Mouse (Mus musculus) forebrain, embryonic 12.5 days (tissue): ENCODE results near the gene Daxx. TPM values are rescaled to one million over a fixed set of nuclear protein-coding genes. Genes with fewer than 3 reads are reported as not detected.
"Not testable (repeated sequence)": the region's sequence is repeated elsewhere in the genome, so short reads cannot be mapped to it uniquely, and the experiment has no call there.

Experiments
- ATAC-seq: fragments of 200-750 bp; cut with Nextera tagmentation; 2 replicates; pipeline ENCODE4 v1.8.0; 2017; ENCODE audit warnings: moderate TSS enrichment; ENCODE audit not compliant: low FRiP score
- H3K27ac ChIP-seq: fragments of 300-500 bp; sonication (generic); 2 replicates; pipeline ENCODE4 v1.5.1; 2016; ENCODE audit warnings: mild to moderate bottlenecking
- H3K27me3 ChIP-seq: fragments of 300-500 bp; sonication (generic); 2 replicates; pipeline ENCODE4 v1.6.1; 2016; ENCODE audit warnings: mild to moderate bottlenecking
- H3K36me3 ChIP-seq: fragments of 300-500 bp; sonication (generic); replicated peaks from 2 replicates; pipeline ENCODE4 v1.6.1; 2016; ENCODE audit warnings: mild to moderate bottlenecking
- H3K4me1 ChIP-seq: fragments of 300-500 bp; sonication (generic); 2 replicates; pipeline ENCODE4 v1.6.1; 2016
- H3K4me2 ChIP-seq: fragments of 300-500 bp; sonication (generic); 2 replicates; pipeline ENCODE4 v1.6.1; 2016; ENCODE audit warnings: mild to moderate bottlenecking, moderate library complexity
- H3K4me3 ChIP-seq: fragments of 300-500 bp; sonication (generic); replicated peaks from 2 replicates; pipeline ENCODE4 v1.5.1; 2016; ENCODE audit warnings: mild to moderate bottlenecking
- H3K9ac ChIP-seq: fragments of 300-500 bp; sonication (generic); 2 replicates; pipeline ENCODE4 v1.6.1; 2016; ENCODE audit warnings: mild to moderate bottlenecking
- H3K9me3 ChIP-seq: fragments of 300-500 bp; sonication (generic); 2 replicates; pipeline ENCODE4 v1.6.1; 2016
- WGBS: fragments of 180-500 bp; shearing (Covaris S2); methylation state at CpG from one replicate; pipeline ENCODE4 v1.1.7; 2016; 5-methylcytosine and 5-hydroxymethylcytosine counted together
- polyA plus RNA-seq: library from polyadenylated mRNA; unstranded; fragments of >200 nt; fragmentation: Nextera tagmentation; extraction: Ambion mirVana; gene quantifications from 2 replicates; pipeline ENCODE4 v1.2.1, GENCODE M21; 2016

Gene Daxx
- polyA plus RNA-seq, 1 experiment from 2014 or later, result 68.2 TPM

- WGBS, result 3% methylated on average over 26 of the region's 26 CpGs
- no peaks in the 10 kb centered on the region for H3K27me3 ChIP-seq
- H3K27ac ChIP-seq, result no peak overlapping the region
- H3K4me1 ChIP-seq, result peaks cover 23% of the 10 kb centered on the region
- H3K4me2 ChIP-seq, result peak overlapping the region; percentile 99
- H3K36me3 ChIP-seq, result peaks cover 54% of the 10 kb centered on the region
- peak overlapping the region; percentile 87 for H3K4me3 ChIP-seq
- H3K9me3 ChIP-seq, result no peaks in the 10 kb centered on the region
- peak; percentile 22; the same call in 1 of the 2 replicates for ATAC-seq
- H3K9ac ChIP-seq, result peak overlapping the region; percentile 81
Observed at GRCm38 (mm10) chr17:33940981-33941380, 31.8 kb downstream of the Daxx start.

GRCm38 (mm10) chr17:33941381-33941780 is 32.2 kb downstream of the Daxx start:
- Histone ChIP-seq H3K9me3 (no peaks in the 10 kb centered on the region), H3K4me2 (peak overlapping the region; percentile 99), H3K9ac (peak overlapping the region; percentile 81), H3K4me1 (peaks cover 23% of the 10 kb centered on the region), H3K27ac (no peak overlapping the region), H3K4me3 (peak overlapping the region; percentile 87), H3K27me3 (no peaks in the 10 kb centered on the region), H3K36me3 (peaks cover 51% of the 10 kb centered on the region)
- WGBS, result 67% methylated on average over 19 of the region's 19 CpGs
- ATAC-seq, result no peak

DNA sequence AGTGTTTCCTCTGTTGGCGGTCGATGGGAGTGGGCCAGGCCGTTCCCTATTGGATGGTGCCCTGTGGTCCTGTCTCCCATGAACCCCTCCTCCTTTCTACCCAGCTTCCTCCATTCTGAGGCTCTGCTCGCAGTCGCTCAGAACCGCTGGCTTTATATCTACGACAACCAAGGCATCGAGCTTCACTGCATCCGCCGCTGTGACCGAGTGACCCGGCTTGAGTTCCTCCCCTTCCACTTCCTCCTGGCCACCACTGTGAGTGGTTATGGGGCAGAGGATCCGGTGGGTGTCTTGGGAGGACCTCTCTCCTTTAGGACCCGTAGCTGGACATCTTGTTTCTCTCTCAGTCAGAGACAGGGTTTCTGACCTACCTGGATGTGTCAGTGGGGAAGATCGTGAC is 34.2 kb downstream of the Daxx start:
- Histone ChIP-seq H3K9me3 (no peaks in the 10 kb centered on the region), H3K4me3 (no peak overlapping the region), H3K36me3 (peaks cover 51% of the 10 kb centered on the region), H3K27ac (no peak overlapping the region), H3K4me2 (no peak overlapping the region), H3K9ac (no peak overlapping the region), H3K4me1 (peaks cover 23% of the 10 kb centered on the region), H3K27me3 (no peaks in the 10 kb centered on the region)
- ATAC-seq, result no peak
- WGBS, result 90% methylated on average over 15 of the region's 15 CpGs

- Histone ChIP-seq H3K9me3 (no peaks in the 10 kb centered on the region), H3K36me3 (peaks cover 74% of the 10 kb centered on the region), H3K4me3 (no peak overlapping the region), H3K27me3 (no peaks in the 10 kb centered on the region), H3K4me1 (peaks cover 37% of the 10 kb centered on the region), H3K9ac (no peak overlapping the region), H3K27ac (no peak overlapping the region), H3K4me2 (no peak overlapping the region)
- ATAC-seq, result no peak
- 92% methylated on average over 10 of the region's 10 CpGs for WGBS
Observed at GRCm38 (mm10) chr17:33947430-33948089, 38.3 kb downstream of the Daxx start.

- Histone ChIP-seq H3K4me1 (peaks cover 44% of the 10 kb centered on the region), H3K4me2 (no peak overlapping the region), H3K9me3 (no peaks in the 10 kb centered on the region), H3K9ac (no peak overlapping the region), H3K4me3 (no peak overlapping the region), H3K36me3 (peaks cover 77% of the 10 kb centered on the region), H3K27me3 (no peaks in the 10 kb centered on the region), H3K27ac (no peak overlapping the region)
- WGBS, result 91% methylated on average over 22 of the region's 22 CpGs
- no peak for ATAC-seq
Observed at GRCm38 (mm10) chr17:33948090-33948904, 39.1 kb downstream of the Daxx start.

- H3K27me3 ChIP-seq, result no peaks in the 10 kb centered on the region
- peaks cover 77% of the 10 kb centered on the region for H3K36me3 ChIP-seq
- H3K9me3 ChIP-seq, result no peaks in the 10 kb centered on the region
- H3K4me2 ChIP-seq, result no peak overlapping the region
- peaks cover 51% of the 10 kb centered on the region for H3K4me1 ChIP-seq
- no peak overlapping the region for H3K4me3 ChIP-seq
- H3K9ac ChIP-seq, result no peak overlapping the region
- H3K27ac ChIP-seq, result no peak overlapping the region
- no peak for ATAC-seq
- 90% methylated on average over 19 of the region's 19 CpGs for WGBS
Observed at GRCm38 (mm10) chr17:33948905-33949537, 39.8 kb downstream of the Daxx start.

DNA sequence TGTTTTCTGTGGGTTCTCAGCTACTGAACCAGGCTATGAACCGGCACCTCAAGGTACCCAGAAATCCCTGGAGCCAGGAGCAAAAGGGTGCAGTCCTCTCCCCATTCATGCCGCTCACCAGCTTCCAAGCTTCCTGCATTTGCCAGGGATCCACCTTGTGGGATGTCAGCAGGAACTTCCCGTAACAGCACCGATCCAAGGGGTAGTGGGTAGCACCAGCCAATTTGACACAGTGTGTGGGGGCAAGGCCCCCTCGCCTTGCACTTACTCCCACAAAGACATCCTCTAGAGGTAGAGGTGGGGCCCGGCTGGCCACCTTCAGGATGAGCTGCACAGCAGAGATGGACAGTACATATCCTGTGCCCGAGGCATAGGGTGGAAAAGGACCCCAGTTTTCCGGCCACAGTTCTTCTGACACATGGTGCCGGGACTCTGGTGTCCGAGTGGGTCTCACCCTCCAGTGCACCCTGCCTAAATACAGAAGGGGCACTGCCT is 41.0 kb downstream of the Daxx start:
- WGBS, result 76% methylated on average over 10 of the region's 10 CpGs
- H3K4me3 ChIP-seq, result peak overlapping the region; percentile 48
- no peaks in the 10 kb centered on the region for H3K27me3 ChIP-seq
- ATAC-seq, result no peak
- no peaks in the 10 kb centered on the region for H3K9me3 ChIP-seq
- peaks cover 60% of the 10 kb centered on the region for H3K4me1 ChIP-seq
- H3K36me3 ChIP-seq, result peaks cover 68% of the 10 kb centered on the region
- H3K27ac ChIP-seq, result peak overlapping the region; percentile 8; the same call in 1 of the 2 replicates
- peak overlapping the region; percentile 77 for H3K4me2 ChIP-seq
- peak overlapping the region; percentile 68 for H3K9ac ChIP-seq

GRCm38 (mm10) chr17:33951021-33951946 is 42.1 kb downstream of the Daxx start, which contains the start of gene B3galt4:
Gene B3galt4, minus strand, starts transcription at chr17:33951488.
- Histone ChIP-seq H3K9me3 (no peaks in the 10 kb centered on the region), H3K9ac (peak within 1 kb of the TSS; percentile 68), H3K27ac (peak within 1 kb of the TSS; percentile 87), H3K4me3 (peak within 1 kb of the TSS; percentile 48), H3K27me3 (no peaks in the 10 kb centered on the region), H3K36me3 (peaks cover 63% of the 10 kb centered on the region), H3K4me2 (peak within 1 kb of the TSS; percentile 77), H3K4me1 (peaks cover 60% of the 10 kb centered on the region)
- ATAC-seq, result peak; percentile 73
- 1% methylated on average over 45 of the region's 45 CpGs for WGBS

DNA sequence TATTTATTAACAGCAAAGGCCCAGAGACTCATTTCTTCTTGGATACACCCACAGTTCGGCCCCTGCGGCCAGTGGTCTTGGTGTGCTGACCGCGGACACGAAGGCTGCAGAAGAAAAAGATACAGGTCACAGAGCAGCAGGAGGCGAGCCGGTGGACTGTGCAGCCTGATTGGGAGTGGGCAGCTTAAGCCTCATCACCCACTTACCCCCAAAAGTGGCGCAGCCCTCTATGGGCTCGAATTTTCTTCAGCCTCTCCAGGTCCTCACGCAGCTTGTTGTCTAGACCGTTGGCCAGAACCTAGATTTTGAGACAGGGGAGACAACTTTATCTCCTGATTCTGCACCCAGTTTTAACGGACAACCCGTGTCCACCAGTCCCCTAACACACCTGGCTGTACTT is 42.8 kb downstream of the Daxx start:
- ATAC-seq, H3K9me3 ChIP-seq, H3K27me3 ChIP-seq: not testable (repeated sequence)
- WGBS, result 77% methylated on average over 13 of the region's 13 CpGs
- H3K4me3 ChIP-seq, result peak overlapping the region; percentile 48; the same call in 1 of the 2 replicates
- peak overlapping the region; percentile 68 for H3K9ac ChIP-seq
- peaks cover 66% of the 10 kb centered on the region for H3K4me1 ChIP-seq
- H3K27ac ChIP-seq, result peak overlapping the region; percentile 87; the same call in 1 of the 2 replicates
- H3K36me3 ChIP-seq, result peaks cover 58% of the 10 kb centered on the region
- peak overlapping the region; percentile 77 for H3K4me2 ChIP-seq

DNA sequence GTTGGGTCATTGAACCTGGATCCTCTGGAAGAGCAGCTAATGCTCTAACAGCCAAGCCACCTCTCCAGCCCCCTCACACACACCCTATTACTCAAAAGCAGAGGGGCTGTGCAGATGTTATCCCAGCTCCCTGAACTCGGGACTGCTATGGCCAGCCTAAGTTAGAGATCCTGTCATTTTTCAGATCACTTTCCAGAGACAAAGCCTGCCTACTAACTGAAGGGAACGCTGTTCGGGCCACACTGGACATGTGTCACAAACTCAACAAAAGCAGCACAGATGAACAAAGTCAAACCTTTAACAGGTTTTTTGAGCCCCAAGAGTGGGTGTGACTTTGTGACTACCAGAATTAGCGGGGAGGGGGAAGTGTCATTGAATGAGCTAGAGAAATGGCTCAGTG is 43.7 kb downstream of the Daxx start:
- Histone ChIP-seq H3K4me1 (peaks cover 66% of the 10 kb centered on the region), H3K4me2 (0 out of 2 replicates have a peak overlapping the region, but pooled peaks have one; percentile 98), H3K27ac (0 out of 2 replicates have a peak overlapping the region, but pooled peaks have one; percentile 26), H3K4me3 (peak overlapping the region; percentile 11; the same call in 1 of the 2 replicates), H3K9ac (peak overlapping the region; percentile 33), H3K27me3 (no peaks in the 10 kb centered on the region), H3K9me3 (no peaks in the 10 kb centered on the region), H3K36me3 (peaks cover 54% of the 10 kb centered on the region)
- ATAC-seq, result no peak
- WGBS, result 84% methylated on average over 4 of the region's 4 CpGs

DNA sequence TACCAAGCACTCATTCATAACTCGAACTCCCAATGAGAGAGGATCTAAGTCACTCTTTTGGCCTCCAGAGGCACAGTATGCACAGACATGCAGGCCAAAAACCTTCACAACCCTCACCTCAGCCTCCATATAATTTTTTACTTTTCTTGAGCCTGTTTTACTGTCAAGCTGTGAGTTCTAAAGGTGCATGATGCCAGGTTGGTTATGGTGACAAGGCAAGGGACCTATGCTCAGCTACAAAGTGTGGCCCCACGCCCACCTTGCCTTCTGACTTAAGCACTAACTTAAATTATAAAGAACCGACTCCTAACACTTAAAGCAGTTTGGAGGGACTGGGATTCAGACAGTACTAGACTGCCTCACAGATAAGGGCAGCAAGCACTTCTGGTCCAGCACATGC is 44.1 kb downstream of the Daxx start:
- 87% methylated on average over 3 of the region's 3 CpGs for WGBS
- H3K27ac ChIP-seq, result 0 out of 2 replicates have a peak overlapping the region, but pooled peaks have one; percentile 26
- no peaks in the 10 kb centered on the region for H3K27me3 ChIP-seq
- no peaks in the 10 kb centered on the region for H3K9me3 ChIP-seq
- peak overlapping the region; percentile 33; the same call in 1 of the 2 replicates for H3K9ac ChIP-seq
- peak overlapping the region; percentile 11; the same call in 1 of the 2 replicates for H3K4me3 ChIP-seq
- peaks cover 54% of the 10 kb centered on the region for H3K36me3 ChIP-seq
- peak overlapping the region; percentile 98; the same call in 1 of the 2 replicates for H3K4me2 ChIP-seq
- no peak for ATAC-seq
- H3K4me1 ChIP-seq, result peaks cover 66% of the 10 kb centered on the region
